Mouse (Mus musculus) olfactory bulb, adult 2 months (tissue): ENCODE measurements at regions not wholly inside any gene's neighbourhood (a gene's known extent, or its start where the extent isn't known, plus 50 kb on each side); places are given as distances from the start of the nearest gene placed in this dataset.

Source experiments
- CTCF ChIP-seq: fragments of 200-500 bp; IDR thresholded peaks from 2 replicates; pipeline ENCODE4 v1.5.1; 2012; ENCODE audit warnings: low read depth, mild to moderate bottlenecking, low read length, moderate library complexity; ENCODE audit not compliant: insufficient read depth
- POLR2A ChIP-seq: fragments of 200-500 bp; IDR thresholded peaks from 2 replicates; pipeline ENCODE4 v1.6.1; 2012; ENCODE audit warnings: mild to moderate bottlenecking, low read depth, low read length, moderate library complexity; ENCODE audit not compliant: insufficient read depth

DNA sequence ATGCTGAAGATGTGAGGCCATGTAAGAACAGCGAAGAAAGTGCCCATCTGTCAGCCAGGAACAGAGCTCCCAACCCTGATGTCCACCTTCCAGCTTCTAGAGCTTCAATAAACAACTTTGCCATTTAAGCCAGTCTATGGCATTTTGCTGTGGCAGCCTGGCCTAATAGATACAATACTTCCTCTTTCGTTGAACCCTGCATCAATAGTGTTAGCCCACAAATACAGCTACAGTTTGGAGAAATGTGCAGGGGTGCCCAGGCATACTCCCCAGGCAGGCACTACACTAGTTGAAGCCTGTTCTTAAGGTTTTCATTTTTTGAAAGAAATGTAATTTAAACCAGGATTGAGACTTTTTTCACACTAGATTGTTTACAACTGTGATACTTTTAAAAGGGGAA is 199.9 kb upstream of the Rnd3 start:
- TF ChIP-seq CTCF (no peak), POLR2A (no peak)
